Mouse (Mus musculus) spleen, adult 2 months (tissue): ENCODE measurements at regions not wholly inside any gene's neighbourhood (a gene's known extent, or its start where the extent isn't known, plus 50 kb on each side); places are given as distances from the start of the nearest gene placed in this dataset.

Experiments used
- DNase-seq, 2 experiments: peaks; one replicate each; pipeline versions ENCODE4 v3.0.0 to v3.0.0-alpha.2; 2012 to 2021; ENCODE audit warnings: low spot score in 2 of 2, low read depth in 1 of 2
- H3K27ac ChIP-seq: fragments of 200-500 bp; 2 replicates; pipeline ENCODE4 v1.5.1; 2012; ENCODE audit warnings: low read length, inconsistent platforms; ENCODE audit not compliant: insufficient read depth
- H3K27me3 ChIP-seq: fragments of 200-500 bp; 2 replicates; pipeline ENCODE4 v1.6.1; 2012; ENCODE audit warnings: mild to moderate bottlenecking, moderate library complexity, low read length, inconsistent platforms; ENCODE audit not compliant: control insufficient read depth, insufficient read depth
- H3K36me3 ChIP-seq: fragments of 200-500 bp; 2 replicates; pipeline ENCODE4 v1.6.1; 2012; ENCODE audit warnings: mild to moderate bottlenecking, low read length, inconsistent platforms; ENCODE audit not compliant: control insufficient read depth, insufficient read depth
- H3K4me1 ChIP-seq: fragments of 200-500 bp; 2 replicates; pipeline ENCODE4 v1.6.1; 2011; ENCODE audit warnings: inconsistent platforms; ENCODE audit not compliant: control insufficient read depth, insufficient read depth, insufficient read length
- H3K4me3 ChIP-seq: fragments of 200-500 bp; 2 replicates; pipeline ENCODE4 v1.5.1; 2011; ENCODE audit warnings: mild to moderate bottlenecking, inconsistent platforms; ENCODE audit not compliant: insufficient read depth, insufficient read length; ENCODE audit errors: extremely low read depth
- CTCF ChIP-seq: fragments of 200-500 bp; IDR thresholded peaks from 2 replicates; pipeline ENCODE4 v1.5.1; 2011; ENCODE audit warnings: mild to moderate bottlenecking, inconsistent platforms; ENCODE audit not compliant: insufficient read depth, insufficient read length, insufficient replicate concordance; ENCODE audit errors: extremely low read depth
- POLR2A ChIP-seq: fragments of 200-500 bp; IDR thresholded peaks from 2 replicates; pipeline ENCODE4 v1.6.1; 2011; ENCODE audit warnings: low read depth, low read length, inconsistent platforms
- WGBS: fragments of 180-500 bp; shearing (Covaris S2); methylation state at CpG from one replicate; pipeline ENCODE4 v1.1.7; 2018; 5-methylcytosine and 5-hydroxymethylcytosine counted together

- no peaks in the 10 kb centered on the region for H3K27me3 ChIP-seq
- WGBS: 80% methylated on average over 12 of the region's 12 CpGs
Observed at GRCm38 (mm10) chr3:56485550-56486400, 302.3 kb upstream of the Nbea start.

DNA sequence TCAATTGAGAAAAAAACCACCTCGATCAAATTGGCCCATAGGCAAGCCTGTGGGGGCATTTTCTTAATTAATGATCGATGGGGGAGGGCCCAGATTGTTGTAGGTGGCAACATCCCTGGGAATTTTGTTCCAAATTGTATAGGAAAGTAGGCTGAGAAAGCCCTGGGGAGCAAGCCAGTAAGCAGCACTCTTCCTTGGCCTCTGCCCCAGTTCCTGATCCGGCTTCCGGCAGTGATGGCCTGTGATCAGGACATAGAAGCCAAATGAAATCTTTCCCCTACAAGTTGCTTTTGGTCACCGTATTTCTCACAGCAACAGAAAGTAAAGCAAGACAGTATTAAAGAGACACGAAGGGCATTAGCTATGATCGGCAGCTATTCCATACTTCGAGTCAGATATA lies 300.6 kb upstream of the Nbea start:
- DNase-seq: no peak
- no peaks in the 10 kb centered on the region for H3K27me3 ChIP-seq
- H3K4me1 ChIP-seq: no peaks in the 10 kb centered on the region
- no peak overlapping the region for H3K27ac ChIP-seq
- TF ChIP-seq CTCF (no peak), POLR2A (no peak)
- H3K4me3 ChIP-seq: no peak overlapping the region
- WGBS: 91% methylated on average over 8 of the region's 8 CpGs
- H3K36me3 ChIP-seq: no peaks in the 10 kb centered on the region

More at GRCm38 (mm10) chr3:56485550-56486400, 302.3 kb upstream of the Nbea start:
- TF ChIP-seq POLR2A (no peak), CTCF (no peak)
- Histone ChIP-seq H3K4me1 (no peaks in the 10 kb centered on the region), H3K4me3 (no peak overlapping the region), H3K36me3 (no peaks in the 10 kb centered on the region), H3K27ac (no peak overlapping the region)
- DNase-seq: no peak

- Histone ChIP-seq H3K4me3 (no peak overlapping the region), H3K27ac (no peak overlapping the region), H3K27me3 (no peaks in the 10 kb centered on the region), H3K4me1 (no peaks in the 10 kb centered on the region), H3K36me3 (no peaks in the 10 kb centered on the region)
- no peak for DNase-seq
- no peak for TF ChIP-seq POLR2A
- no peak for TF ChIP-seq CTCF
- WGBS: 72% methylated on average over 4 of the region's 4 CpGs
Observed at GRCm38 (mm10) chr3:56483370-56483769, 299.9 kb upstream of the Nbea start.

GRCm38 (mm10) chr3:56479529-56479928 lies 296.0 kb upstream of the Nbea start:
- no peak for DNase-seq
- Histone ChIP-seq H3K36me3 (no peaks in the 10 kb centered on the region), H3K27ac (no peak overlapping the region), H3K4me3 (no peak overlapping the region), H3K27me3 (no peaks in the 10 kb centered on the region), H3K4me1 (no peaks in the 10 kb centered on the region)
- 92% methylated on average over 1 of the region's 1 CpGs for WGBS
- TF ChIP-seq CTCF (no peak), POLR2A (no peak)

DNA sequence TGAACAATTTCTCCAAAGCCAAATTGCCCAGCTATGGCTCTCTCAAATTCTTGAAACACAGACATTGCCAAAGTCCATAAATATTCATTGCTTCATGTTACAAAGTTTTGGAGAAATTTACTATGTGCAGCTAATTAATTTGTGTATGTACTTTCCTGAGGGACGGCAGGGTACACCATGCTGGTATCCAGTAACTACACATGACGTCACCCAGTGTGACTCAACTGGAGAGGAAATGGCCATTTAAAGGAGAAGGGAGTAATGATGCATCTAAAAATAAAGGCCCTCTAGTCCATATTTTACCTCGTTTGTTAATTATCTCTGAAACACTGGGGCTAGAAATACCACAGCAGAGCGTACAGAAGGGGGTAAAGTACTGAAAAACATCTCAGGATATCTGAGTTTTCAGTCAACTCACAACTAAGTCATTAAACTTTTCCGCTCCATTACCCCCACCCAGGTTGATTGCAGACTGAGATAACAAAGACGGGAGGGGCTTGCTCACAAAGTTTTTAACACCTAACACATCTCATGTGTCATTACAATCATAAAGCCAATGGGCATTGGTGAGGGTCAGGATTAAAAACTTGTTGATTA lies 295.1 kb upstream of the Nbea start:
- Histone ChIP-seq H3K4me3 (no peak overlapping the region), H3K4me1 (no peaks in the 10 kb centered on the region), H3K27ac (no peak overlapping the region), H3K36me3 (no peaks in the 10 kb centered on the region), H3K27me3 (no peaks in the 10 kb centered on the region)
- no peak for DNase-seq
- WGBS: 77% methylated on average over 6 of the region's 6 CpGs
- TF ChIP-seq CTCF: no peak
- TF ChIP-seq POLR2A: no peak

GRCm38 (mm10) chr3:56475529-56476527 lies 292.3 kb upstream of the Nbea start:
- no peak for TF ChIP-seq CTCF
- no peak for DNase-seq
- Histone ChIP-seq H3K27me3 (no peaks in the 10 kb centered on the region), H3K4me1 (no peaks in the 10 kb centered on the region), H3K36me3 (no peaks in the 10 kb centered on the region), H3K4me3 (no peak overlapping the region), H3K27ac (no peak overlapping the region)
- WGBS: 72% methylated on average over 3 of the region's 3 CpGs
